Mouse (Mus musculus) mesoderm, embryonic 11.5 days (tissue): ENCODE data around the gene Fdx1.
A peak's percentile ranks its signal among the peaks of the same experiment; 100 is the strongest.

Experiments used
- DNase-seq: peaks from one replicate; pipeline ENCODE4 v3.0.0-alpha.2; 2012; ENCODE audit warnings: low read depth, low spot score

The Fdx1 gene

GRCm38 (mm10) chr9:51962975-51963701 is at the start of gene Fdx1:
Gene Fdx1 (minus strand): TSS chr9:51963556.
- peak; percentile 73 for DNase-seq

DNA sequence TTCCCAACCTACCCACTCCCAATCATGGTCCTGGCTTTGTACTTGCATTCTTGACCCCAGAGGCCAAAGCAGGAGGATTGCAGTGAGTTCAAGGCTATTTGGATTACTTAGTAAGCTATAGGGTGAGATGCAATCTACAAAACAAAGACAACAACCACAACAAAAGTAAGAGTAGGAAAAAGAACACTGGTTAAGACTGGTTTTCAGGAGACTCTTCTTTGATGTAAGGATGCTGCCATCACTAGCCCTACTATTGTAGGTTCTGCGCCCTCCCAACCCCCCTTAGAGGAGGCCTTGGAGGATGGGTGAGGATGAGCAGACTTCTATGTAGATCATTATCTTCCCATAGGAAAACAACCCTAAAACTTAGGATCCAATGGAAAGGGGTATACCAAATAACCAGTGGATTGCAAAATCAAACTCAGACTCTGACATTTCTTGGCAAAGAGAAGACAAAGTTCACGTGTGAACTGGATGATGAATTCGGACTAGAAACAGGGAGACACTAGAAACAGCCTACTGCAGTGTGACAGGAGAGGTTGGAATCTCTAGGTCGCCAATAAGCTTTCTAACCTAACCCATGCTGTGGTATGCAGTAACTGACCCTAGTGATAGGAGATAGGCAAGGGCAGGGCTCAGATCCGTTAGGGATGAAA is 49.6 kb upstream of the Fdx1 start:
- DNase-seq = no peak

GRCm38 (mm10) chr9:52012311-52012710 is 49.0 kb upstream of the Fdx1 start:
- no peak for DNase-seq

DNA sequence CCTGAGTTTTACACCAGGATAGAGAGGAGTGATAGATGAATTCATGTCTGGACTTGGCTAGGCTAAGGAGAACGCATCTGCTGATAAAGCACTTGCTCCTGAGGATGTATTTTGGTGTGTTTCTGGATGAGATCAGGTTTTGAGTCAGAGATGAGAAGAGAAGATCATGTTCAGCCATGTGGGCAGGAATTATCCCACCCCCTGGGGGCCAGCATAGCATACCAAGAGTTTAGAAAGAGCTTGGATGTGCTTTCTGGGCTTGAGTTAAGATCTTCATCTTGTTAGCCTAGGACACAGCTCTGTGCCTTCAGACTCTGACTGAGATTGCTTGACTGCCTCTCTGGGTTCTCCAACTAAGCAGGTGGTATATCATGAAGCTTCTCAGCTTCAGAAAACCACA is 45.2 kb upstream of the Fdx1 start:
- no peak for DNase-seq

- DNase-seq = no peak
These were observed 44.0 kb upstream of the Fdx1 start for GRCm38 (mm10) chr9:52007341-52007740.

DNA sequence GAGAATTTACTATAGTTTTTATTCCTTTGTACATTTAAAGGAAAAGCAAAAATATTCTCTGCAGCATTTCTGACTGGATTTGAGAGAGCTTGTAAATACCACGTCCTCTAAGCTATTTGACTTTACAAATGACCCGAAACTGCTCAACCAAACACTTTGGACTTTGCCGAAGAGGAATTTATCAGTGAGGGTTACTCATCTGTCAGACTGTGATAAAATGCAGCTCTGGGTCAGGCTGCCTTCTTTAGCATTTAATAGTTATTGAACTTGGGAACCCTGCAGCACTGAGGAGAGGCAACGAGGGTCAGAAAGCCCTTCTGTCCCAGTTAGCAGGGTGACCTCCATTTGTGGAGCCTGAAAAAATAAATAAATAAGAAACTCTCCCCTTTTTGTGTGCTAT is 40.1 kb upstream of the Fdx1 start:
- DNase-seq = peak; percentile 17

DNA sequence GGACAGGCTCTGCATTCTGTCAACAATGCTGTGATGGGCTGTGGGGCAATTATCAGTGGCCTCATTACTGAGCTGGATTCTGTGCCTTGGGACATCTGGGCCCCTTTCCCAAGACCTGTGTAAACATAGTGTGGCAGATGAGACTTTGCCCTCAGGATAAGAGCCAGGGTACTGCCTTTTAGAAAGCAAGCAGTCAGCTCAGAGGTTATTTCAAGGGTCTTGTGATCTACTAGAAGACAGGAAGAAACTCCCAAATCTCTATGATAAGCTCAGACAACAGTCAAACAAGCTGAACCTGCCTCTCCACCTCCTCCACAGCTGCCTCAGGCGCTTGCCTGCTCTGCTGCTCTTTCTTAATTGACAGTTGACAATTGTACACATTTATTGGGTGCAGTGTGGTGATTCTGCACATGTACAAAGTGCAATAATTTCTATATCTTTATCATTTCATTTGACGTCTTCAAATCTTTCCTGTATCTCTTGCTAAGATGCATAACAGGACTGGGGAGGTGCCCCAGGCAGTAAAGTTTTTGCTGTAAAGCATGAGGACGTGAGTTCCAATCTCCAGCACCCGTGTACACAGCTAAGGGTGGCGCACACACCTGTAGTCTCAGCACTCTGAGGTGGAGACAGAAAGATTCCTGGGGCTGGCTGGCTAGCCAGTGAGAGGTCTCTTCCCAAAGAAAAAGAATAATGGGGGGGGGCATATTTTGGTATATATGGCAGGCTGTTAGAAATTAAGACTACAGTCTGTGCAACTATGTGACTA is 32.2 kb upstream of the Fdx1 start:
- DNase-seq = peak; percentile 11

- DNase-seq = no peak
These were observed 31.4 kb upstream of the Fdx1 start for GRCm38 (mm10) chr9:51994636-51995260.

DNA sequence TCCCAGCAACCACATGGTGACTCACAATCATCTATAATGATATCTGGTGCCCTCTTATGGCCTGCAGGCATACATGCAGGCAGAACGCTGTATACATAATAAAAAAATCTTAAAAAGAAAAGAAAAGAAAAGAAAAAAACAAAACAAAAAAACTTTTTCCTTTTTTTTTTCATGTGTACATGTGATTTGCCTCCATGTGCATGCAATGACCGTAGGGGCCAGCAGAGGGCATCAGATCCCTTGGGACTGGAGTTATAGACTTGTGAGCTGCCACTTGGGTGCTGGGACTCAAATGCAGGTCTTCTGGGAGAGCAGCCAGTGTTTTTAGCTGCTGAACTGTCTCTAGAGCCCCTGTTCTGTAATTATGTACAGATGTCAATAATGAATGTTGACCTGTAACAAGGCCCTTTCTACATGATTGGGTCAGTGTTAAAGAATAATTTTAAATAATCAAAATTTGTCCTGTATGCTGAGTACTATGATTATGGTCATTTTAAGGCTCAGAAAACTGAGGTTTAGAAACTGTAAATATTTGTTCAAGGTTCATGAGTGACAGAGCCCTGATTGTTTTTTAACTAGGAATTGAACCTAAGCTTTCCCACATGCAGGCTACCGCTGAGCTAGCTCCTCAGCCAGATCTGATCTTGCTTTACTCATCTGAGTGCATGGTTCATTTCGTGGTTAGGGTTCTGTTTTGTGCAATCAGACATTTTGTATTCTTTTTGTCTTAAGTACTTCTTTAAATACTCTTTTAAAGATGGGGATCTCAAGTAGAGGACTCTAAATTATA is 30.3 kb upstream of the Fdx1 start:
- DNase-seq = peak; percentile 15

- DNase-seq = no peak
These were observed 28.0 kb upstream of the Fdx1 start for GRCm38 (mm10) chr9:51991241-51991876.

DNA sequence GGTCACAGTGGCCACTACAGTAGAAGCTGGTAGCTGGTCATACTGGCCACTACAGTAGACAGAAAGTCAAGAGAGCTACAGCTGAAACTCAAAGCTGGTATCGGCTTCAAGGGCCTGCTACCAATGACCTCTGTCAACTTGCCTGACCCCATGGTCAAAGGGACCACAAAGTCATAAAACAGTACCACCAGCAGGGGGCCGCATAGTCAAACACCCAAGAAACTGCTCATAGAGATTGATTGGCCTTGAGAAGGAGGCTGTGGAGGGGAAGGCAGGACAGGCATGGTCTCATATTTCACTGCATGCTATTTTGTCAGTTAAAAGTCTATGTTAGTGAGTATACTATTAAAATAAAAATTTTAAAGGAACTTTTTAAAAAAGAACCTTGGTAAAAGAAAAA is 27.5 kb upstream of the Fdx1 start:
- peak; percentile 58 for DNase-seq

- no peak for DNase-seq
These were observed 22.2 kb upstream of the Fdx1 start for GRCm38 (mm10) chr9:51985493-51986099.

GRCm38 (mm10) chr9:51981131-51981530 is 17.8 kb upstream of the Fdx1 start:
- DNase-seq = no peak

DNA sequence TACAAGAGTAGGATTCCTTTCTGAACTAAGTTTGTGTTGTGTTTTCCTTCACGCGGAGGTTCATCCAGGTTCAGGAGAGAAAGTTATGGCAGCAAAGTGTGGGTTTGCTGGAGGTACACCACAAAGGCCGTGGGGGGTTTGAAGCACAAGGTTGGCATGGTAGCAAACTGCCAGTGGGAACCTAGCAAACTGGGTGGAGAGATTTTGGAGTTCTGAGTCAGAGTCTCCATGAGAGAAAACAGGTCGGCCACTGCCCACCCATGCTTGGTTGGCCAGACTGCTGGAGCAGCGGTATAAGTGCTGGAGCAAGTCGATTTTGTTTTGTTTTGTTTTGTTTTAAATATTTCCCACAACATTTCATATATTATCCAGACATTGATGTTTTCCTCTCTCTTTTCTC is 15.9 kb upstream of the Fdx1 start:
- DNase-seq = no peak

GRCm38 (mm10) chr9:51978545-51979259 is 15.3 kb upstream of the Fdx1 start:
- no peak for DNase-seq

GRCm38 (mm10) chr9:51977439-51978000 is 14.2 kb upstream of the Fdx1 start:
- DNase-seq = peak; percentile 85

DNA sequence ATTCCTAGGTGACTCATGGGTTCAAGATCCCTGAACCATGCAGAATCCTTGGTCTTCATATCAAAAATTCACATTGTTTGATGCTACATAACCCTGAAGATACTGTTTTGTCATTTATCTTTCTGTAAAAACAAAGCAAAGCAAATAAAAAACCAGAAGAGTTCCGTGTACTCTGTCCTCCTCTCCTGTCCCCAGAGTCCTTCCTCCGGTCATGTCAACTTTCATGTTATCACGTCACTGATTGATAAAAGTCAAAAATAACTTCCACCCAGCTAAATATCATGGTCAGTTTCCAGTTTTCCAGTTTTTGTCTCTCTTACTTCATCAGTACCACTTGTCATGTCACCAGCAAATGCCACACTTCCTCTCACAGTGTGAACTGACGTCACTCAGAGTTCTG is 11.5 kb upstream of the Fdx1 start:
- no peak for DNase-seq

GRCm38 (mm10) chr9:51973846-51974245 is 10.5 kb upstream of the Fdx1 start:
- DNase-seq = no peak

GRCm38 (mm10) chr9:51966373-51966772 is 3.0 kb upstream of the Fdx1 start:
- no peak for DNase-seq
